Comparison of ENCODE assay signal across 8 mouse cellular contexts in genomic region chr6:28397681-28398203, GRCm38 (mm10). TPM values are rescaled to one million over a fixed set of nuclear protein-coding genes. Genes with fewer than 3 reads are reported as not detected.
DNase-seq lines count a peak whose midpoint lies in the region; ATAC-seq lines count a peak whose summit lies in the region.

Gene Zfp800, minus strand, starts transcription at chr6:28398005.

- no peaks in the 10 kb centered on the region for H3K36me3 ChIP-seq in hindbrain, embryonic 16.5 days (ENCODE audit: control insufficient read depth, insufficient read depth, low read length)
- H3K36me3 ChIP-seq in liver, embryonic 16.5 days (ENCODE audit: control insufficient read depth, insufficient read depth): no peaks in the 10 kb centered on the region
- H3K36me3 ChIP-seq in splenic B cell, adult 2 months (ENCODE audit: control insufficient read depth, insufficient read depth, low read length, poor library complexity, severe bottlenecking): no peaks in the 10 kb centered on the region

- H3K27me3 ChIP-seq in hindbrain, embryonic 16.5 days (replicated peaks; ENCODE audit: control insufficient read depth, insufficient read depth, low read length): no peaks in the 10 kb centered on the region
- peaks cover 38% of the 10 kb centered on the region for H3K27me3 ChIP-seq in liver, embryonic 16.5 days (ENCODE audit: control insufficient read depth, insufficient read depth, low read depth, low read length)
- H3K27me3 ChIP-seq in splenic B cell, adult 2 months (ENCODE audit: control insufficient read depth, insufficient read depth, low read length, poor library complexity, severe bottlenecking): no peaks in the 10 kb centered on the region

- H3K9ac ChIP-seq in hindbrain, embryonic 16.5 days (ENCODE audit: low read depth, low read length): peak within 1 kb of the TSS; percentile 73
- H3K9ac ChIP-seq in liver, embryonic 16.5 days (ENCODE audit: low read depth, low read length): no peak within 1 kb of the TSS

- under 1% methylated on average over 32 of the region's 33 CpGs for WGBS in hindbrain, embryonic 16.5 days
- under 1% methylated on average over 33 of the region's 33 CpGs for WGBS in liver, embryonic 16.5 days (ENCODE audit: insufficient replicate concordance)

- peak in 1 of 2 experiments; percentile 8 for DNase-seq in left cerebral cortex, adult 18-20 months (ENCODE audit: low spot score in 2 of 2)
- DNase-seq in left cerebral cortex, adult 9 months (ENCODE audit: low spot score in 2 of 2): no peak
- no peak for DNase-seq in adrenal gland, adult 18-20 months (ENCODE audit: low spot score in 2 of 2)
- DNase-seq in splenic B cell, adult 2 months (ENCODE audit: low read depth, low spot score): peak; percentile 25
- no peak for DNase-seq in testis, postnatal 10 days (ENCODE audit: low spot score)

- H3K4me2 ChIP-seq in hindbrain, embryonic 16.5 days (ENCODE audit: low read length): peak within 1 kb of the TSS; percentile 94
- H3K4me2 ChIP-seq in liver, embryonic 16.5 days (ENCODE audit: low read depth, low read length): peak within 1 kb of the TSS; percentile 57

- no peak for ATAC-seq in erythroblast, adult 5-6 weeks (replicated peaks; ENCODE audit: low FRiP score, poor library complexity, severe bottlenecking)
- peak; percentile 70 for ATAC-seq in hindbrain, embryonic 16.5 days
- ATAC-seq in liver, embryonic 16.5 days (ENCODE audit: low read depth): no peak

- peaks cover 4% of the 10 kb centered on the region for H3K4me1 ChIP-seq in hindbrain, embryonic 16.5 days (ENCODE audit: control insufficient read depth, insufficient read depth, low read depth, low read length)
- H3K4me1 ChIP-seq in liver, embryonic 16.5 days (ENCODE audit: control insufficient read depth, low read depth, low read length): no peaks in the 10 kb centered on the region

- peak within 1 kb of the TSS; percentile 56 for H3K4me3 ChIP-seq in hindbrain, embryonic 16.5 days (ENCODE audit: low read length)
- peak within 1 kb of the TSS; percentile 44 for H3K4me3 ChIP-seq in liver, embryonic 16.5 days (ENCODE audit: low read depth, low read length)

- peaks cover 3% of the 10 kb centered on the region; the same call in 1 of the 2 replicates for H3K9me3 ChIP-seq in hindbrain, embryonic 16.5 days (ENCODE audit: control insufficient read depth, low read length)
- 0 out of 2 replicates have a peak, but pooled peaks cover 3% of the 10 kb centered on the region for H3K9me3 ChIP-seq in liver, embryonic 16.5 days (replicated peaks; ENCODE audit: control insufficient read depth, low read length)

- peak within 1 kb of the TSS; percentile 54; the same call in 1 of the 2 replicates for H3K27ac ChIP-seq in hindbrain, embryonic 16.5 days (ENCODE audit: low read depth, low read length)
- no peak within 1 kb of the TSS for H3K27ac ChIP-seq in liver, embryonic 16.5 days (ENCODE audit: low read length)

RNA-seq across cellular contexts. Expression of gene Zfp800, which starts in this region (rescaled TPM):
- 10 to 100 TPM; 24.9 to 26.1 TPM for total RNA-seq in left cerebral cortex, adult 18-20 months (2021)
- 10 to 100 TPM; 23.9 to 29.5 TPM for total RNA-seq in adrenal gland, adult 18-20 months (2021)
- total RNA-seq in erythroblast, adult 5-6 weeks (2015; ENCODE audit: low replicate concordance): 19.2 and 32.8 TPM in 2 replicates
- 31.1 and 42.8 TPM in 2 replicates for total RNA-seq in erythroblast, adult 5-6 weeks (2017; ENCODE audit: low replicate concordance)
- 15.0 and 18.2 TPM in 2 replicates for polyA plus RNA-seq in hindbrain, embryonic 16.5 days (2015; fragmentation: Nextera tagmentation; extraction: Ambion mirVana)
- polyA plus RNA-seq in liver, embryonic 16.5 days (2015; fragmentation: Nextera tagmentation; extraction: Ambion mirVana): 19.7 and 22.8 TPM in 2 replicates
